Mouse (Mus musculus): ENCODE data around the gene C87436.

The C87436 gene

DNA sequence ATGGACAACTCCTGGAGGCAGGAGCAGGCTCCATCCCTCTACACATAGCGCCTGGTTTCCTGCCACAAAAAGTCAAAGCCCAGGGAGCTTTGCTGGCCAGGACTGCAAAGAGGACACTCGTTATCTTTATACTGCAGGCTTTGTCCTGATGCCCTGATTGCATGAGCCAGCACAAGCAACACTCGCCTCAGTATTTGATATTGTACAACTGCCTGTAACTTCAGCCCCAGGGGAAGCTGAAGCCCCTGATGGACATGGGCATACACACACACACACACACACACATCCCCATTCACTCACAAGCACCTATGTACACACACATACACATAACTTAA is 71.7 kb downstream of the C87436 start:
- no peak for DNase-seq (ENCODE audit: low read depth, low spot score)

GRCm38 (mm10) chr6:86510979-86511378 is 72.8 kb downstream of the C87436 start:
- DNase-seq (ENCODE audit: low read depth, low spot score), result no peak

DNA sequence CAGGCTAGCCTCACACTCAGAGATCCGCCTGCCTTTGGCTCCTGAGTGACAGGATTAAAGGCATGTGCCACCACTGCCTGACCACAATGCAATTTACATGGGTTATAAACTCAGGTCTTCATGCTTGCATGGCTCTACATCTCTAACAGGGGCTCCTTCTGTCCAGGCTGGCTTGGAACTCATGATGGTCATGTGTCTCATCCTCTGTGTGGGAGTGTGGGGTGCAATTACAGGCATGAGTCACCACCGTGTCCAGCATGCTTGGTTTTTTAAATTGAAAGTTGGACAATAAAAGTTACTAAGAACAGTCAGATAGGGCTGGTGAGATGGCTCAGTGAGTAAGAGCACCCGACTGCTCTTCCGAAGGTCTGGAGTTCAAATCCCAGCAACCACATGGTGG is 75.1 kb downstream of the C87436 start:
- DNase-seq (ENCODE audit: low read depth, low spot score), result no peak

- no peak for DNase-seq (ENCODE audit: low read depth, low spot score)
These were observed 77.8 kb downstream of the C87436 start for GRCm38 (mm10) chr6:86516021-86516420.

DNA sequence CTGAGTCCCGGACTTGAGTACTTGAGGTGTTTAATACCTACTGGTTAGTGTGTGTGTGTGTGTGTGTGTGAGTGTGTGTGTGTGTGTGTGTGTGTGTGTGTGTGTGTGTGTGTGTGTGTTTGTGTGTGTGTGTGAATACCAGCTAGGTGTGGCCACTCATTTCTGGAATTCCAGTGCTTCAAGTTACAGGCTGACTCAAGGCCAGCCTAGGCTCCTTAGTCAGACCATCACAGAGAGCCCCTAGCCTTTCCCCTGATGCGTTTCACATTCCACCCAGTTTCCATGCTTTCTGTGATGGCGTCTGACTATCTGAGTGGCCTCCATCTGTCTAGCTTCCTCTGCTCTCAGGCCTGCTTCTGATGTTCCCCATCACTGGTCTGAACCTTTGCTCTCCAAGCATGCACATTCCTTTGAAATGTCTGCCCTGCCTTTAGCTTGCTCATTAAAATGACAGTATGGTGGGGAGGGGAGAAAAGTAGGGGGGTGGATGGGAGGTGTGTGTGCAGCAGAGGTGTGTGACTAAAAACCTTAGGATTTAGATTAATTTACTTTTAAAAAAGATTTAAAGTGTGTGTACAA is 81.7 kb downstream of the C87436 start:
- no peak for DNase-seq (ENCODE audit: low read depth, low spot score)

- no peak for DNase-seq (ENCODE audit: low read depth, low spot score)
These were observed 84.1 kb downstream of the C87436 start for GRCm38 (mm10) chr6:86522001-86522911.
